Mouse (Mus musculus): ENCODE data around the gene Ndc1. TPM values are rescaled to one million over a fixed set of nuclear protein-coding genes. Genes with fewer than 3 reads are reported as not detected.
A peak's percentile ranks its signal among the peaks of the same experiment; 100 is the strongest.
"Not testable (repeated sequence)": the region's sequence is repeated elsewhere in the genome, so short reads cannot be mapped to it uniquely, and the experiment has no call there.

Ndc1 gene
- polyA plus RNA-seq, 1 experiment from 2014 or later = 51.0 TPM

DNA sequence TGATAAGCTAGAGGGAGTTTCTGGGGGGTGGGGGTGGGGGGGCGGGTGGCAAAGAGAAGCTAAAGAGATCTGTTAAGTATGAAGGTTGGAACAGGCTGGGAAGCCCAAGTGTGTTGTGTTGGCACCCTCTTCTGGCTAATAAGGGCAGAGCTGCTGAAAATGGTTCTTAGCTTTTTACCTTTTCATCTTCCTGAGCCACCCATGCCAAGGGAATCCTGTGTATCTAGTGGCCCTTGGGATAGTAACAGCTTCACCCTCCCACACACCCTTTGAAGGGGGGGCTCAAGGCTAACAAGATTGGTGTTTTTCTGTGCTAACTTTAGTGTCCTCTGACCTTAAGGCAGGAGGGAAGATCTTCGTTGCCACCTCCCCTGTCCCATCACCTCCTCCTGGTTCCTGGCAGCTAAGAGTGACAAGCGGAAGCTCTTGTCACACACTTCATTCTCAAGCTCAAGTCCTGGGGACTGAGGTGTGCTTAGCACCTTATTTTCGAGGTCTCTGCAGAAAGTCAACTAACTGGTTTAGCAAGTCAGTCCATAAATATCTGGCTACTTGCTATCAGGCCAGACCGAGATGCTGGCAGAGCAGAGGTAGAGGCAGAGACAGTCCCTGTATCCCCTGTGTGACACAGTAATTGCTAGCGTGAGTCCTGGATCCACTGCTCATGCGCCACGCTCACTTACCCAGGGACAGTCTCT lies 18.1 kb upstream of the Ndc1 start:
- Histone ChIP-seq H3K9me3 (replicated peaks) (no peaks in the 10 kb centered on the region), H3K27me3 (ENCODE audit: low read depth, poor library complexity, severe bottlenecking) (no peaks in the 10 kb centered on the region), H3K4me1 (peaks cover 7% of the 10 kb centered on the region), H3K4me3 (no peak overlapping the region), H3K36me3 (peaks cover 14% of the 10 kb centered on the region; the same call in 1 of the 2 replicates), H3K27ac (replicated peaks) (no peak overlapping the region)
- peak; percentile 16 for DNase-seq (ENCODE audit: low spot score)
- 76% methylated on average over 8 of the region's 8 CpGs for WGBS

- no peak for DNase-seq (ENCODE audit: low spot score)
- no peaks in the 10 kb centered on the region for H3K27me3 ChIP-seq (ENCODE audit: low read depth, poor library complexity, severe bottlenecking)
- peaks cover 7% of the 10 kb centered on the region for H3K4me1 ChIP-seq
- no peak overlapping the region for H3K27ac ChIP-seq (replicated peaks)
- no peak overlapping the region for H3K4me3 ChIP-seq
- H3K9me3 ChIP-seq (replicated peaks) = no peaks in the 10 kb centered on the region
- H3K36me3 ChIP-seq = peaks cover 7% of the 10 kb centered on the region; the same call in 1 of the 2 replicates
Observed at GRCm38 (mm10) chr4:107351368-107351767, 16.2 kb upstream of the Ndc1 start.

- no peak overlapping the region for H3K27ac ChIP-seq (replicated peaks)
- H3K9me3 ChIP-seq (replicated peaks) = no peaks in the 10 kb centered on the region
- peaks cover 7% of the 10 kb centered on the region for H3K36me3 ChIP-seq
- H3K4me1 ChIP-seq = peaks cover 4% of the 10 kb centered on the region
- 94% methylated on average over 3 of the region's 3 CpGs for WGBS
- no peak overlapping the region for H3K4me3 ChIP-seq
- H3K27me3 ChIP-seq (ENCODE audit: low read depth, poor library complexity, severe bottlenecking) = no peaks in the 10 kb centered on the region
- no peak for DNase-seq (ENCODE audit: low spot score)
Observed at GRCm38 (mm10) chr4:107353612-107354011, 14.0 kb upstream of the Ndc1 start.

- Histone ChIP-seq H3K27ac (replicated peaks) (no peak overlapping the region), H3K9me3 (replicated peaks) (no peaks in the 10 kb centered on the region), H3K36me3 (peaks cover 7% of the 10 kb centered on the region), H3K4me3 (no peak overlapping the region), H3K27me3 (ENCODE audit: low read depth, poor library complexity, severe bottlenecking) (no peaks in the 10 kb centered on the region), H3K4me1 (no peaks in the 10 kb centered on the region)
- WGBS = 93% methylated on average over 5 of the region's 5 CpGs
- no peak for DNase-seq (ENCODE audit: low spot score)
Observed at GRCm38 (mm10) chr4:107354126-107354525, 13.5 kb upstream of the Ndc1 start.

- H3K4me3 ChIP-seq = no peak overlapping the region
- no peaks in the 10 kb centered on the region for H3K27me3 ChIP-seq (ENCODE audit: low read depth, poor library complexity, severe bottlenecking)
- H3K36me3 ChIP-seq = peaks cover 7% of the 10 kb centered on the region
- DNase-seq (ENCODE audit: low spot score) = no peak
- H3K27ac ChIP-seq (replicated peaks) = no peak overlapping the region
- 77% methylated on average over 4 of the region's 4 CpGs for WGBS
- no peaks in the 10 kb centered on the region for H3K9me3 ChIP-seq (replicated peaks)
- H3K4me1 ChIP-seq = no peaks in the 10 kb centered on the region
Observed at GRCm38 (mm10) chr4:107354543-107354942, 13.0 kb upstream of the Ndc1 start.

DNA sequence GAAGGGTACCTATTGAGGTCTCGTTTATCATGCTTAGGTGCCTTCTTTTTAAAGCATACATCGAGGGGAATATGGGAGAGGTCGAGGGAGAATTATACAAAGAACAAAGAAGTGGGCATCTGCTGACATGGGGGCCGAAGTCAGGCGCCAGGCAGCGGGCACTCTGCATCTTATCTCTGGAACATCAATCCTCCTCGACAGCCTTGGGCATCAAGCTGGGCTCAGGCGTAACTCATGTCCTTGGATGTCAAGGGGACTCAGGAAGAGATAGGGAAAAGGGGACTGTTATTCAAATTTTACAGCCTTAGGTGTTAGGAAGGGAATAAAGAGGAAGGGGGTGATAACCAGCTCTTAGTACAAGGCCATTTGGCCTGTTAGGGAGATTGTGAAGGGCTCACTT lies 10.4 kb upstream of the Ndc1 start:
- H3K4me1 ChIP-seq; DNase-seq (ENCODE audit: low spot score); H3K9me3 ChIP-seq (replicated peaks); H3K27ac ChIP-seq (replicated peaks); H3K36me3 ChIP-seq; H3K4me3 ChIP-seq; H3K27me3 ChIP-seq (ENCODE audit: low read depth, poor library complexity, severe bottlenecking): not testable (repeated sequence)
- 79% methylated on average over 8 of the region's 8 CpGs for WGBS

DNA sequence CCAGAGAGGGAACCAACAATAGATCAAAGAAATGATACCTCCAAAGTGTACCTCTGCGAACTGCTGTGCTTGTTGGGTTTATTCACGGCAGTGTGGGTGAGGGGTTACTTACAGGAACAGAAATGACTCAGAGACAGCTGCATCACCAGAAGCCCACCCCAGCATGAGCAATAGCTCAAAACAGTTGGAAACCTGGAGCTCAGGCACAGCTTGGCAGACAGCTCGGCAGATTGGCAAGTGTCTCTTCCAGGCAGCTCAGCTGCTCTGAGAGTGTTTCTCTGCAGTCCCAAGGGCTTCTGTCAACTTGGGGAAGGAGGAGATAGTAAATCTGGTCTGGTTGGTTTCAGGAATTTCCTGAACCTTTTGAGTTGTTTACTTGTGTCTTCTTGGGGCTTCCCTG lies 9.1 kb upstream of the Ndc1 start:
- 87% methylated on average over 3 of the region's 3 CpGs for WGBS
- H3K27me3 ChIP-seq (ENCODE audit: low read depth, poor library complexity, severe bottlenecking) = no peaks in the 10 kb centered on the region
- 0 out of 2 replicates have a peak, but pooled peaks cover 3% of the 10 kb centered on the region for H3K4me1 ChIP-seq
- H3K4me3 ChIP-seq = no peak overlapping the region
- no peak for DNase-seq (ENCODE audit: low spot score)
- peaks cover 5% of the 10 kb centered on the region; the same call in 1 of the 2 replicates for H3K36me3 ChIP-seq
- H3K27ac ChIP-seq (replicated peaks) = no peak overlapping the region
- no peaks in the 10 kb centered on the region for H3K9me3 ChIP-seq (replicated peaks)

DNA sequence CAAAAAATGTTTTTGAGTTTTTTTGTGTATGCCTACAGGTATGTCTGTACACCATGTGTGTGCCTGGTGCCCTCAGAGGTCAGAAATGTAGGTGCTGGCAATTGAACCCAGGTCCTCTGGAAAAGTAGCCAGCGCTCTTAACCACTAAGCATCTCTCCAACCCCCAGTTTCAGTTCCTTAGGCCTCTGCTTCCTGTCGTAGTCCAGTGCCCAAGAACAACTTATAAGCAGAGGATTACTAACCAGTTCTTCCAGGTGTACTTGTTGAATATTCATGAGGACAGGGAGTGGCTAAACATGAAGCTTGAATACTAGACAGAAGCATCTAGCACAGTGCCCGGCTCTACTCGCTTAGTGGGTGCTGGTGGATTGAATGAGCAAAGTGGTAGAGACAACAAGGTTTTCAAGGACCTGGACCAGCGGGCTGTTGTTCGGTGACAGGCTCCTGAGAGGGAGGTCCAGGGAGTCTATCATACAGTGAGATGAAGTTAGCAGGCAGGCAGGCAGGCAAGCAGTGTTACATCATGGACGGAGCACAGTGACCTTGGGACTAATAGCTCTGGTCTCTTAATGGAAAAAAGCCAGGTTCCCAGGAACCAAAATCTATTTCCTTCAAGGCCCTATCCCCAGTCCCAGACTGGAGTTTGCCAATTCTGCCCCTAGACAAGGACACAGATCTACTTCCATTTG lies 7.0 kb upstream of the Ndc1 start:
- 90% methylated on average over 7 of the region's 7 CpGs for WGBS
- no peak for DNase-seq (ENCODE audit: low spot score)
- no peak overlapping the region for H3K27ac ChIP-seq (replicated peaks)

DNA sequence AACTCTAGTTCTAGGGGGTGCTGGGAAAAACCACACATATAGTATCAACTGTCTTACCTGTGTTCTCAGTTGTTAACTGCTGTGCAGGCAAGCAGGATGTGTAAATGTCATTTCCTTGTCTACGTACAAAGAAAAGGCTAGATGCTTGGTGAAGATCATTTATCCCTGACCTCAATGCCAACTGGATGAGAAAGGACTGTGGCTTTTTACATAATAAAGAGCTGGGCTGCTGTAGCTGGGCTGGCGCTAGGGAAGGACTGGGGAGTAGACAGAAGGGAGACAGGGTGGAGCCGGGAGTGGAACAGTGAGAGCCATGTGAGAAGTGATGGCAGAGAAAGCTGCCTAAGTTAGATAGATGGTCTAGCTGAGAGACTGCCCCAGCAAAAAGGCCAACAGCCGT lies 4.8 kb upstream of the Ndc1 start:
- Histone ChIP-seq H3K4me1 (0 out of 2 replicates have a peak, but pooled peaks cover 3% of the 10 kb centered on the region), H3K9me3 (replicated peaks) (no peaks in the 10 kb centered on the region), H3K27ac (replicated peaks) (no peak overlapping the region), H3K27me3 (ENCODE audit: low read depth, poor library complexity, severe bottlenecking) (no peaks in the 10 kb centered on the region), H3K4me3 (no peak overlapping the region), H3K36me3 (peaks cover 5% of the 10 kb centered on the region; the same call in 1 of the 2 replicates)
- 62% methylated on average over 4 of the region's 4 CpGs for WGBS
- DNase-seq (ENCODE audit: low spot score) = no peak

More for the DNA sequence above, 7.0 kb upstream of the Ndc1 start:
- H3K27me3 ChIP-seq (ENCODE audit: low read depth, poor library complexity, severe bottlenecking) = no peaks in the 10 kb centered on the region
- H3K9me3 ChIP-seq (replicated peaks) = no peaks in the 10 kb centered on the region
- no peak overlapping the region for H3K4me3 ChIP-seq
- peaks cover 5% of the 10 kb centered on the region; the same call in 1 of the 2 replicates for H3K36me3 ChIP-seq
- H3K4me1 ChIP-seq = 0 out of 2 replicates have a peak, but pooled peaks cover 3% of the 10 kb centered on the region

DNA sequence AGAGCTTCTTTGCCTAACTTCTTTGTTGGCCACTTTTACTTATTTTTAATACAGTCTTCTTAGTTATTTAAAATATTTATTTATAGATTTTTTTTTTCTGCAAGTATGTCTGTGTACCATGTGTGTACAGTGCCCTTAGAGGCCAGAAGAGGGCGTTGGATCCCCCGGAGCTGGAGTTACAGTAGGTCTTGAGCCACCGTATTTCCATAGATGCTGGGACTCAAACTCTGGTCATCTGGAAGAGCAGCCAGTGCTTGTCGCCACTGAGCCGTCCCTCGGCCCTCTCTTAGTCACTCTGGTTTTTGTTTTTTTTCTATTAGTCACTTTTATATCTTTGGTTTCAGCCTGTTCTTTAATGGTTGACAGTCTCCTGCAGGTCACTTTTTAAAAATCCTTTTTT lies 4.0 kb upstream of the Ndc1 start:
- WGBS = 89% methylated on average over 6 of the region's 6 CpGs
- H3K36me3 ChIP-seq = 0 out of 2 replicates have a peak, but pooled peaks cover under 1% of the 10 kb centered on the region
- no peak for DNase-seq (ENCODE audit: low spot score)

GRCm38 (mm10) chr4:107364190-107364639 lies 3.4 kb upstream of the Ndc1 start:
- H3K36me3 ChIP-seq = peaks cover under 1% of the 10 kb centered on the region; the same call in 1 of the 2 replicates
- H3K27me3 ChIP-seq (ENCODE audit: low read depth, poor library complexity, severe bottlenecking) = no peaks in the 10 kb centered on the region
- H3K9me3 ChIP-seq (replicated peaks) = no peaks in the 10 kb centered on the region
- no peak overlapping the region for H3K4me3 ChIP-seq
- H3K27ac ChIP-seq (replicated peaks) = no peak overlapping the region
- 85% methylated on average over 5 of the region's 5 CpGs for WGBS
- H3K4me1 ChIP-seq = peaks cover 12% of the 10 kb centered on the region
- no peak for DNase-seq (ENCODE audit: low spot score)

More for the DNA sequence above, 4.0 kb upstream of the Ndc1 start:
- H3K4me1 ChIP-seq = peaks cover 5% of the 10 kb centered on the region
- H3K27ac ChIP-seq (replicated peaks) = no peak overlapping the region
- H3K9me3 ChIP-seq (replicated peaks) = no peaks in the 10 kb centered on the region
- no peak overlapping the region for H3K4me3 ChIP-seq
- no peaks in the 10 kb centered on the region for H3K27me3 ChIP-seq (ENCODE audit: low read depth, poor library complexity, severe bottlenecking)

- peaks cover 21% of the 10 kb centered on the region for H3K36me3 ChIP-seq
- not testable (repeated sequence) for H3K27ac ChIP-seq (replicated peaks); H3K9me3 ChIP-seq (replicated peaks); H3K27me3 ChIP-seq (ENCODE audit: low read depth, poor library complexity, severe bottlenecking); DNase-seq (ENCODE audit: low spot score); H3K4me3 ChIP-seq
- H3K4me1 ChIP-seq = peaks cover 15% of the 10 kb centered on the region
Observed at GRCm38 (mm10) chr4:107366408-107366807, 1.2 kb upstream of the Ndc1 start.

DNA sequence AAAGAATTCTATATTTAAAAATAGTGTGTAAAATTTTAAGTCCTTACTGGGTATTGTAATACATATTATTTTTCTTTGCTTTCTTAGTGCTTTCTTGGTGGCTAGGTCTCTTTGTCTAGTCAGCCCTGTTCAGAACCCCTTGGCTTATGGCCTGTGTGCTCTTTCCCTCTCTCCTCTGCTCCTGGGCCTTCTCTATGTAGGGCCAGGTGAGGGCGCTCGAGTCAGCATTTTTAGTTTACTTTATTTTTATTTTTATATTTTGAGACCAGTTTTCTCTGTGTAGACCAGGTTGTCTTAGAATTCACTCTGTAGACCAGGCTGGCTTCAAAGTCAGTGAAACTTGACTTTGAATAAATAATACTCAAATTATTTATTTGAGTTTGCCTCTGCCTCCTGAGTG lies 4.7 kb downstream of the Ndc1 start:
- peaks cover 12% of the 10 kb centered on the region for H3K4me1 ChIP-seq
- WGBS = 90% methylated on average over 2 of the region's 2 CpGs
- H3K4me3 ChIP-seq = no peak overlapping the region
- H3K9me3 ChIP-seq (replicated peaks) = no peaks in the 10 kb centered on the region
- H3K27me3 ChIP-seq (ENCODE audit: low read depth, poor library complexity, severe bottlenecking) = no peaks in the 10 kb centered on the region
- DNase-seq (ENCODE audit: low spot score) = no peak
- peaks cover 80% of the 10 kb centered on the region for H3K36me3 ChIP-seq
- no peak overlapping the region for H3K27ac ChIP-seq (replicated peaks)

Measured in midbrain, embryonic 10.5 days (tissue).